Mouse (Mus musculus) CH12.LX (cell line): ENCODE results near the gene Alyref.
"Not testable (repeated sequence)": the region's sequence is repeated elsewhere in the genome, so short reads cannot be mapped to it uniquely, and the experiment has no call there.

Experiments used
- BHLHE40 ChIP-seq: IDR thresholded peaks from 2 replicates; pipeline ENCODE4 v1.6.1; 2011; ENCODE audit warnings: mild to moderate bottlenecking, low read depth, low read length, improper control_type of control experiment
- CHD1 ChIP-seq: IDR thresholded peaks from 2 replicates; pipeline ENCODE4 v1.6.1; 2012; ENCODE audit warnings: low read depth, low read length, improper control_type of control experiment, inconsistent platforms
- CTCF ChIP-seq, 2 experiments: IDR thresholded peaks in 1 of 2; conservative IDR thresholded peaks in 1 of 2; 2 replicates each; pipeline ENCODE4 v1.5.1; 2011 to 2012; ENCODE audit warnings: low read depth in 2 of 2, low read length in 2 of 2, improper control_type of control experiment in 1 of 2, inconsistent platforms in 1 of 2, mild to moderate bottlenecking in 1 of 2, moderate library complexity in 1 of 2
- EP300 ChIP-seq: IDR thresholded peaks from 2 replicates; pipeline ENCODE4 v1.6.1; 2011; ENCODE audit warnings: low read length, improper control_type of control experiment
- HCFC1 ChIP-seq: IDR thresholded peaks from 2 replicates; pipeline ENCODE4 v1.6.1; 2012; ENCODE audit warnings: low read depth, mild to moderate bottlenecking, inconsistent platforms, low read length, improper control_type of control experiment
- POLR2A ChIP-seq: IDR thresholded peaks from 2 replicates; pipeline ENCODE4 v1.6.1; 2011; ENCODE audit warnings: low read depth, mild to moderate bottlenecking, improper control_type of control experiment, low read length
- POLR2AphosphoS2 ChIP-seq: IDR thresholded peaks from 2 replicates; pipeline ENCODE4 v1.6.1; 2011; ENCODE audit warnings: low read depth, low read length, improper control_type of control experiment
- TBP ChIP-seq: conservative IDR thresholded peaks from 2 replicates; pipeline ENCODE4 v1.6.1; 2011; ENCODE audit warnings: low read depth, low read length, improper control_type of control experiment
- USF1 ChIP-seq: IDR thresholded peaks from 2 replicates; pipeline ENCODE4 v1.6.1; 2014; ENCODE audit warnings: low read depth, mild to moderate bottlenecking, inconsistent platforms, low read length, improper control_type of control experiment

DNA sequence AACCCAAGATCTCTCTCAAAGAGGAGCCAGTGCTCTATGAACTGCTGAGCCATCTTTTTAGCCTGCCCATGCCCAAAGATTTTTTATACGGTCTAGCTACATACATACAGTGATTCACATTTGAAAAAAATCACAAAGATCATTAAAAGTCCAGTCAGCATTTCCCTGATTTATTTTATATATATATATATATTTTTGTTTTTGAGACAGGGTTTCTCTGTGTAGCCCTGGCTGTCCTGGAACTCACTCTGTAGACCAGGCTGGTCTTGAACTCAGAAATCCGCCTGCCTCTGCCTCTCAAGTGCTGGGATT is 15.2 kb downstream of the Alyref start:
- TF ChIP-seq EP300; CTCF (conservative IDR thresholded peaks at IDR 0.05 in 1 of 2, IDR thresholded peaks at IDR 0.05 in 1 of 2; ENCODE audit: low read depth in 2 of 2, low read length in 2 of 2); HCFC1; USF1; TBP; POLR2A; POLR2AphosphoS2; BHLHE40; CHD1: not testable (repeated sequence)
